Mouse (Mus musculus) forebrain, embryonic 15.5 days (tissue): ENCODE results near the gene Arntl2. TPM values are rescaled to one million over a fixed set of nuclear protein-coding genes. Genes with fewer than 3 reads are reported as not detected.
A peak's percentile ranks its signal among the peaks of the same experiment; 100 is the strongest.

Experiments used
- ATAC-seq: fragments of 200-750 bp; cut with Nextera tagmentation; replicated peaks from 2 replicates; pipeline ENCODE4 v1.8.0; 2017; ENCODE audit warnings: mild to moderate bottlenecking, moderate TSS enrichment, moderate library complexity
- H3K27ac ChIP-seq: fragments of 300-500 bp; sonication (generic); replicated peaks from 2 replicates; pipeline ENCODE4 v1.5.1; 2015; ENCODE audit warnings: mild to moderate bottlenecking, inconsistent platforms
- H3K27me3 ChIP-seq: fragments of 300-500 bp; sonication (generic); 2 replicates; pipeline ENCODE4 v1.6.1; 2015; ENCODE audit warnings: inconsistent platforms
- H3K36me3 ChIP-seq: fragments of 300-500 bp; sonication (generic); 2 replicates; pipeline ENCODE4 v1.6.1; 2015; ENCODE audit warnings: mild to moderate bottlenecking, inconsistent platforms
- H3K4me1 ChIP-seq: fragments of 300-500 bp; sonication (generic); 2 replicates; pipeline ENCODE4 v1.6.1; 2015; ENCODE audit warnings: inconsistent platforms
- H3K4me2 ChIP-seq: fragments of 300-500 bp; sonication (generic); replicated peaks from 2 replicates; pipeline ENCODE4 v1.6.1; 2015; ENCODE audit warnings: mild to moderate bottlenecking, inconsistent platforms
- H3K4me3 ChIP-seq: fragments of 300-500 bp; sonication (generic); 2 replicates; pipeline ENCODE4 v1.5.1; 2015; ENCODE audit warnings: mild to moderate bottlenecking, inconsistent platforms
- H3K9ac ChIP-seq: fragments of 300-500 bp; sonication (generic); replicated peaks from 2 replicates; pipeline ENCODE4 v1.6.1; 2015; ENCODE audit warnings: mild to moderate bottlenecking, inconsistent platforms
- H3K9me3 ChIP-seq: fragments of 300-500 bp; sonication (generic); 2 replicates; pipeline ENCODE4 v1.6.1; 2016; ENCODE audit warnings: inconsistent platforms
- WGBS: fragments of 180-500 bp; shearing (Covaris S2); methylation state at CpG from one replicate; pipeline ENCODE4 v1.1.7; 2015; ENCODE audit warnings: mixed read lengths; 5-methylcytosine and 5-hydroxymethylcytosine counted together
- polyA plus RNA-seq: library from polyadenylated mRNA; unstranded; fragments of >200 nt; fragmentation: Nextera tagmentation; extraction: Ambion mirVana; gene quantifications from 2 replicates; pipeline ENCODE4 v1.2.1, GENCODE M21; 2015

Arntl2 gene
- polyA plus RNA-seq, 1 experiment from 2014 or later = 2.7 TPM

DNA sequence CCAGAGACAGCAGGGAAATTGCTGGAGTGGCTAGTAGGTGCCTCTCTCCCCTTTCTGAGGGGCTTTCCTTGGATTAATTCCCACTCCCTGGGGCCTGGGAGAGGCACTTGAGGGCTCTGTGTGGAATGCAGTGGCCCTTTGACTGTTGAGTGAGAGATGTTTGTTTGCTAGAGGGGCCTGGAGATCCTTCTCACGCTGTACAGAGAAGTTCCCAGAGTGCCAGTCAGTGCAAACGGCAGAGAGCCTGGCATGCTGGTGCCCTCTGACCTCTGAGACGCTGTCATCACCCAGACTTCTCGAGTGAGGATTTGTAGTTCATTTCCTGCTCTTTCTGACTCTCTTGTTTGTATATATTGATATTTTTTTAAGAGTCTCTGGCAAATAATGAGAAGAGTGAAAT is 39.9 kb downstream of the Arntl2 start:
- H3K9ac ChIP-seq = no peak overlapping the region
- 51% methylated on average over 4 of the region's 4 CpGs for WGBS

DNA sequence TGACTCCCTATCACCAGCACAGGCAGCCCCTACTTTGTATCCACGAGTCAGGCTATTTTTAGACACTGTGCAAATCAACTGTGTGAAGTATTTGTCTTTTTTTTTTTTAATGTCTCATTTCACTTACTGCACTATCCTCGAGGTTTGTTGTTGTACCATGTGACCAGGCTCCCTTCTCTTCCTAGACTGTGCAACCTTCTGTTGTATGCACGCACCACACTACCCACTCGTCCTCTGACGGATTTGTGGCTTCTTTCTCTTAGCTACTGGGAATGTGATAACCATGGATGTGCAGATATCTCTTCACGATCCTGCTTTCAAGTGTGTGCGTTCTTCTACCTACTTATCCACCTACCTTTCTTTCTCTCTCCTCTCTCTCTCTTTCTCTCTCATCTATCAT is 41.5 kb downstream of the Arntl2 start:
- 74% methylated on average over 7 of the region's 7 CpGs for WGBS
- Histone ChIP-seq H3K27me3 (no peaks in the 10 kb centered on the region), H3K4me1 (no peaks in the 10 kb centered on the region), H3K9me3 (no peaks in the 10 kb centered on the region), H3K27ac (no peak overlapping the region), H3K36me3 (no peaks in the 10 kb centered on the region), H3K4me2 (no peak overlapping the region), H3K9ac (no peak overlapping the region), H3K4me3 (no peak overlapping the region)
- ATAC-seq = no peak

More for the DNA sequence above, 39.9 kb downstream of the Arntl2 start:
- Histone ChIP-seq H3K4me2 (no peak overlapping the region), H3K27ac (no peak overlapping the region), H3K4me1 (no peaks in the 10 kb centered on the region), H3K36me3 (no peaks in the 10 kb centered on the region), H3K4me3 (no peak overlapping the region), H3K27me3 (no peaks in the 10 kb centered on the region), H3K9me3 (no peaks in the 10 kb centered on the region)
- no peak for ATAC-seq

GRCm38 (mm10) chr6:146838366-146838765 is 42.5 kb downstream of the Arntl2 start:
- H3K36me3 ChIP-seq = no peaks in the 10 kb centered on the region
- no peaks in the 10 kb centered on the region for H3K27me3 ChIP-seq
- no peak overlapping the region for H3K4me3 ChIP-seq
- no peak for ATAC-seq
- 92% methylated on average over 5 of the region's 5 CpGs for WGBS
- no peaks in the 10 kb centered on the region for H3K9me3 ChIP-seq
- H3K4me2 ChIP-seq = no peak overlapping the region
- H3K9ac ChIP-seq = no peak overlapping the region
- H3K27ac ChIP-seq = no peak overlapping the region
- no peaks in the 10 kb centered on the region for H3K4me1 ChIP-seq

DNA sequence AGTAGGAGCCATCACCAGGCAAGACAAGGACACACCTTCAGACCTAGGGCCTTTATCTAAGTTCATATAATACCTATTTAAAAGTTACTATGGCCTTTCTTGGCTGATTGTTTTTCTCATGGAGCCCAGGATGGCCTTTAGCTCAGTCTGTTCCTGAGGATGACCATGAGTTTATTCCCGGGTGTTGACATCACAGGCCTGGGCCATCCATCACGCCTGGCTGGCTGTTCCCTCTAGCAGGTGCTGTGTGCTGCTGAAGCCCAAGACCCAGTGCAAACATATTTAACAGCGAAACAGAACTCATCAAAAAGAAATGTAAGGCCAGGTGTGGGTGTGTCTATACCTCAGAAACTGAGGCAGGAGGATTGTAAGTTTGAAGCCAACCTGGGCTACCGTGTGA is 43.0 kb downstream of the Arntl2 start:
- no peaks in the 10 kb centered on the region for H3K27me3 ChIP-seq
- H3K9ac ChIP-seq = no peak overlapping the region
- H3K4me3 ChIP-seq = no peak overlapping the region
- ATAC-seq = no peak
- WGBS = 90% methylated on average over 4 of the region's 4 CpGs
- no peak overlapping the region for H3K27ac ChIP-seq
- no peaks in the 10 kb centered on the region for H3K4me1 ChIP-seq
- H3K9me3 ChIP-seq = no peaks in the 10 kb centered on the region
- no peak overlapping the region for H3K4me2 ChIP-seq
- H3K36me3 ChIP-seq = no peaks in the 10 kb centered on the region

DNA sequence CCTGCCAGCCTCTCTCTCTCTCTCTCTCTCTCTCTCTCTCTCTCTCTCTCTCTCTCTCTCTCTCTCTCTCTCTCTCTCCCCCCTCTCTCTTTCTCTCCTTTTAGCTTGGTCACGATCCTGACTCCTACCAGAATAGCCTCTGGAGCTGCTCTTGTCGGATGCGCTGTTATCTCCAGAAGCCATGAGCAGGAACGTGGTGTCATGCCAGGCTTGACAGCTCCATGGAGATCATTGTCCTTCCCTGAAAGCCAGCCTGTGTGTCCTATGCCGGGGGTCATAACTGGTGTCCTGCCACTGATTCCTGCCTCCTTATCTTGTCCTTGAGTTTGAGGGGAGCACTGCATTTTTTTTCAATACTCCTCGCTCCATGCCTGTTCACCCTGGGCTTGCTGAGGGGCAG is 49.0 kb downstream of the Arntl2 start:
- 83% methylated on average over 6 of the region's 6 CpGs for WGBS
- Histone ChIP-seq H3K4me1 (no peaks in the 10 kb centered on the region), H3K4me3 (no peak overlapping the region), H3K27me3 (no peaks in the 10 kb centered on the region), H3K9ac (no peak overlapping the region), H3K27ac (no peak overlapping the region), H3K4me2 (no peak overlapping the region), H3K9me3 (no peaks in the 10 kb centered on the region), H3K36me3 (no peaks in the 10 kb centered on the region)
- ATAC-seq = no peak

- WGBS = 67% methylated on average over 5 of the region's 5 CpGs
Measured at GRCm38 (mm10) chr6:146845347-146845746, 49.5 kb downstream of the Arntl2 start.

GRCm38 (mm10) chr6:146845961-146846750 is 50.3 kb downstream of the Arntl2 start:
- no peak overlapping the region for H3K4me2 ChIP-seq
- H3K9me3 ChIP-seq = no peaks in the 10 kb centered on the region
- ATAC-seq = no peak
- no peaks in the 10 kb centered on the region for H3K36me3 ChIP-seq
- no peaks in the 10 kb centered on the region for H3K27me3 ChIP-seq
- H3K4me3 ChIP-seq = no peak overlapping the region
- no peak overlapping the region for H3K9ac ChIP-seq
- no peaks in the 10 kb centered on the region for H3K4me1 ChIP-seq
- H3K27ac ChIP-seq = no peak overlapping the region
- 83% methylated on average over 15 of the region's 15 CpGs for WGBS

More at GRCm38 (mm10) chr6:146845347-146845746, 49.5 kb downstream of the Arntl2 start:
- H3K36me3 ChIP-seq = no peaks in the 10 kb centered on the region
- no peak overlapping the region for H3K9ac ChIP-seq
- ATAC-seq = 0 out of 2 replicates have a peak, but pooled peaks have one; percentile 19
- no peak overlapping the region for H3K27ac ChIP-seq
- no peaks in the 10 kb centered on the region for H3K27me3 ChIP-seq
- H3K9me3 ChIP-seq = no peaks in the 10 kb centered on the region
- no peak overlapping the region for H3K4me3 ChIP-seq
- no peaks in the 10 kb centered on the region for H3K4me1 ChIP-seq
- no peak overlapping the region for H3K4me2 ChIP-seq

DNA sequence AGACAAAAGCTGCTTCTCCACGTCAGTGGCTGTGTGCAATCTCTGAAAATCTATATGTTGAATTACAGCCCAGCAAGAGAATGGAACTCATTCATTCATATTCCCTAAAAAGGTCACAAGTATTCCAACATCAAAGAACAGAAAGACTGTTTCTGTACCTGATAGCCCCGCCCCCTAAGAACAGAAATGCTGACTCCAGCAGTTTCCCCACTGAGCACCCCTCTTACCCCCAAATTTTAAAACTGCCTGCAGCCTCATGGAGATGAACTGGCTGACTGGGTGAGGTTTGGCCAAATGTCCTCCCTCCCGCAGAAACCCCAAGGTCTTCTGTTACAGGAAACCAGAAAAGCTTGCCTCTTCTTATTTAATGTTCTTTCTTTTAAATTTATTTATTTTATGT is 51.5 kb downstream of the Arntl2 start:
- Histone ChIP-seq H3K9ac (no peak overlapping the region), H3K4me2 (no peak overlapping the region), H3K4me3 (no peak overlapping the region), H3K27me3 (no peaks in the 10 kb centered on the region), H3K27ac (no peak overlapping the region), H3K36me3 (no peaks in the 10 kb centered on the region), H3K9me3 (no peaks in the 10 kb centered on the region), H3K4me1 (no peaks in the 10 kb centered on the region; the same call in 1 of the 2 replicates)
- 78% methylated on average over 3 of the region's 3 CpGs for WGBS
- no peak for ATAC-seq

- ATAC-seq = no peak
- H3K36me3 ChIP-seq = no peaks in the 10 kb centered on the region
- H3K4me3 ChIP-seq = no peak overlapping the region
- no peak overlapping the region for H3K9ac ChIP-seq
- H3K4me1 ChIP-seq = no peaks in the 10 kb centered on the region; the same call in 1 of the 2 replicates
- H3K9me3 ChIP-seq = no peaks in the 10 kb centered on the region
- no peaks in the 10 kb centered on the region for H3K27me3 ChIP-seq
- 92% methylated on average over 3 of the region's 3 CpGs for WGBS
- no peak overlapping the region for H3K27ac ChIP-seq
- H3K4me2 ChIP-seq = no peak overlapping the region
Measured at GRCm38 (mm10) chr6:146848281-146848680, 52.4 kb downstream of the Arntl2 start.

DNA sequence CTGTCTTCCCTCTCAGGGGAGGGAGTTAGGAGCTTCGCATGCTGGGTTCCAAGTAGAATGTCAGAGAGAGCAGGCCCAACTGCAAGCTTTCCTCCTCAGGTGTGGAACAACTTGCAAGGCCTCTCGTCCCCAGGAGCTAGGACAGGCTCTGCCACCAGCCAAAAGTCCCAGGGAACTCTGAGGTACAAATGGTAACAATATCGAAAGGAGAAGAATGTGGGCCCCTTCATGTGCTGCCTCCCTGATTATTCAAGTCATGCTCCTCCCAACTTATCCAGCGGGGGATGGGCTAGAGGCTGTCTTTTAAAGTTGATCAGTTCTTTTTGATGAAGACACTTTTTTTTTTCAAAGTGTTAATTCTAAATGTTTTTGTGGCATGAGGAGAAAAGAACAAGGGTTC is 54.2 kb downstream of the Arntl2 start, which contains the start of gene Smco2:
Gene Smco2 (plus strand): TSS at position 55 of the 400 bp plus-strand sequence.
- 83% methylated on average over 4 of the region's 4 CpGs for WGBS
- H3K36me3 ChIP-seq = no peaks in the 10 kb centered on the region
- ATAC-seq = no peak

GRCm38 (mm10) chr6:146851916-146852315 is 56.1 kb downstream of the Arntl2 start:
- Histone ChIP-seq H3K4me3 (no peak overlapping the region), H3K9ac (no peak overlapping the region), H3K27ac (no peak overlapping the region), H3K27me3 (no peaks in the 10 kb centered on the region), H3K36me3 (no peaks in the 10 kb centered on the region), H3K4me1 (no peaks in the 10 kb centered on the region; the same call in 1 of the 2 replicates), H3K9me3 (no peaks in the 10 kb centered on the region), H3K4me2 (no peak overlapping the region)
- WGBS = 81% methylated on average over 3 of the region's 3 CpGs
- ATAC-seq = no peak

More for the DNA sequence above, 54.2 kb downstream of the Arntl2 start, which contains the start of gene Smco2:
- Histone ChIP-seq H3K4me1 (no peaks in the 10 kb centered on the region; the same call in 1 of the 2 replicates), H3K27me3 (no peaks in the 10 kb centered on the region), H3K9me3 (no peaks in the 10 kb centered on the region), H3K27ac (no peak within 1 kb of the TSS), H3K4me2 (no peak within 1 kb of the TSS), H3K9ac (no peak within 1 kb of the TSS), H3K4me3 (no peak within 1 kb of the TSS)

- no peak overlapping the region for H3K27ac ChIP-seq
- H3K4me3 ChIP-seq = no peak overlapping the region
- no peak overlapping the region for H3K4me2 ChIP-seq
- ATAC-seq = no peak
- no peaks in the 10 kb centered on the region for H3K36me3 ChIP-seq
- no peaks in the 10 kb centered on the region for H3K27me3 ChIP-seq
- H3K4me1 ChIP-seq = no peaks in the 10 kb centered on the region; the same call in 1 of the 2 replicates
- WGBS = 70% methylated on average over 4 of the region's 4 CpGs
- H3K9ac ChIP-seq = no peak overlapping the region
- no peaks in the 10 kb centered on the region for H3K9me3 ChIP-seq
Measured at GRCm38 (mm10) chr6:146852739-146853138, 56.9 kb downstream of the Arntl2 start.
